Mouse (Mus musculus) layer of hippocampus, adult 9-11 months (tissue): ENCODE results near the gene Eif2d.
"Not testable (repeated sequence)": the region's sequence is repeated elsewhere in the genome, so short reads cannot be mapped to it uniquely, and the experiment has no call there.

Source experiments
- DNase-seq: peaks from one replicate; pipeline ENCODE4 v3.0.0; 2022

The Eif2d gene

GRCm38 (mm10) chr1:131141449-131141848 is 11.5 kb upstream of the Eif2d start:
- DNase-seq, result no peak

- no peak for DNase-seq
Measured at GRCm38 (mm10) chr1:131142472-131142871, 10.5 kb upstream of the Eif2d start.

GRCm38 (mm10) chr1:131145222-131145621 is 7.8 kb upstream of the Eif2d start:
- not testable (repeated sequence) for DNase-seq

- DNase-seq, result no peak
Measured at GRCm38 (mm10) chr1:131146181-131146614, 6.8 kb upstream of the Eif2d start.

GRCm38 (mm10) chr1:131149496-131149895 is 3.5 kb upstream of the Eif2d start:
- DNase-seq, result no peak

- no peak for DNase-seq
Measured at GRCm38 (mm10) chr1:131155456-131155855, 2.5 kb downstream of the Eif2d start.

GRCm38 (mm10) chr1:131159573-131160327 is 6.8 kb downstream of the Eif2d start:
- DNase-seq, result not testable (repeated sequence)

GRCm38 (mm10) chr1:131161091-131161490 is 8.1 kb downstream of the Eif2d start:
- DNase-seq, result no peak

- no peak for DNase-seq
Measured at GRCm38 (mm10) chr1:131164427-131164826, 11.4 kb downstream of the Eif2d start.

GRCm38 (mm10) chr1:131167612-131168011 is 14.6 kb downstream of the Eif2d start:
- no peak for DNase-seq

GRCm38 (mm10) chr1:131173001-131173400 is 20.0 kb downstream of the Eif2d start:
- no peak for DNase-seq

- peak; percentile 22 for DNase-seq
Measured at GRCm38 (mm10) chr1:131173809-131174208, 20.8 kb downstream of the Eif2d start.

GRCm38 (mm10) chr1:131174299-131174861 is 21.4 kb downstream of the Eif2d start:
- DNase-seq, result no peak

- DNase-seq, result no peak
Measured at GRCm38 (mm10) chr1:131175189-131175588, 22.2 kb downstream of the Eif2d start.

GRCm38 (mm10) chr1:131175819-131176218 is 22.8 kb downstream of the Eif2d start:
- DNase-seq, result no peak

GRCm38 (mm10) chr1:131177249-131177648 is 24.3 kb downstream of the Eif2d start:
- no peak for DNase-seq

GRCm38 (mm10) chr1:131178083-131178482 is 25.1 kb downstream of the Eif2d start:
- DNase-seq, result no peak

GRCm38 (mm10) chr1:131180386-131180785 is 27.4 kb downstream of the Eif2d start:
- no peak for DNase-seq

- DNase-seq, result peak; percentile 77
Measured at GRCm38 (mm10) chr1:131181642-131182527, 28.9 kb downstream of the Eif2d start.

- no peak for DNase-seq
Measured at GRCm38 (mm10) chr1:131183201-131183600, 30.2 kb downstream of the Eif2d start.

- no peak for DNase-seq
Measured at GRCm38 (mm10) chr1:131184253-131184955, 31.4 kb downstream of the Eif2d start.

GRCm38 (mm10) chr1:131184956-131185660 is 32.1 kb downstream of the Eif2d start:
- DNase-seq, result no peak
